Mouse (Mus musculus) midbrain, embryonic 11.5 days (tissue): ENCODE data around the gene Cnot11. TPM values are rescaled to one million over a fixed set of nuclear protein-coding genes. Genes with fewer than 3 reads are reported as not detected.
"Not testable (repeated sequence)": the region's sequence is repeated elsewhere in the genome, so short reads cannot be mapped to it uniquely, and the experiment has no call there.

Experiments
- ATAC-seq: fragments of 200-750 bp; cut with Nextera tagmentation; 2 replicates; pipeline ENCODE4 v1.8.0; 2017; ENCODE audit warnings: moderate TSS enrichment, moderate library complexity; ENCODE audit not compliant: low FRiP score
- DNase-seq: peaks from one replicate; pipeline ENCODE4 v3.0.0; 2015; ENCODE audit warnings: low spot score; ENCODE audit errors: missing footprints
- H3K27ac ChIP-seq: fragments of 300-500 bp; sonication (generic); 2 replicates; pipeline ENCODE4 v1.5.1; 2014; ENCODE audit warnings: low read depth, low read length
- H3K27me3 ChIP-seq: fragments of 300-500 bp; sonication (generic); 2 replicates; pipeline ENCODE4 v1.6.1; 2014; ENCODE audit warnings: mild to moderate bottlenecking, low read length, moderate library complexity, mixed read lengths; ENCODE audit not compliant: control insufficient read depth, insufficient read depth
- H3K36me3 ChIP-seq: fragments of 300-500 bp; sonication (generic); 2 replicates; pipeline ENCODE4 v1.6.1; 2014; ENCODE audit warnings: mild to moderate bottlenecking, low read length, moderate library complexity, mixed read lengths; ENCODE audit not compliant: control insufficient read depth, insufficient read depth
- H3K4me1 ChIP-seq: fragments of 300-500 bp; sonication (generic); 2 replicates; pipeline ENCODE4 v1.6.1; 2014; ENCODE audit warnings: low read length; ENCODE audit not compliant: control insufficient read depth, insufficient read depth
- H3K4me2 ChIP-seq: fragments of 300-500 bp; sonication (generic); 2 replicates; pipeline ENCODE4 v1.6.1; 2014; ENCODE audit warnings: mild to moderate bottlenecking, moderate library complexity
- H3K4me3 ChIP-seq: fragments of 300-500 bp; sonication (generic); 2 replicates; pipeline ENCODE4 v1.5.1; 2014; ENCODE audit warnings: low read depth, low read length
- H3K9ac ChIP-seq: fragments of 300-500 bp; sonication (generic); 2 replicates; pipeline ENCODE4 v1.6.1; 2014; ENCODE audit warnings: low read length
- H3K9me3 ChIP-seq: fragments of 300-500 bp; sonication (generic); 2 replicates; pipeline ENCODE4 v1.6.1; 2016; ENCODE audit warnings: low read length; ENCODE audit not compliant: control insufficient read depth
- whole genome bisulfite sequencing: fragments of 180-500 bp; shearing (Covaris S2); extraction: QIAGEN DNeasy Blood & Tissue Kit; methylation state at CpG from one replicate; pipeline ENCODE4 v1.1.7; 2014; 5-methylcytosine and 5-hydroxymethylcytosine counted together
- polyA plus RNA-seq: library from polyadenylated mRNA; unstranded; fragments of >200 nt; fragmentation: Nextera tagmentation; extraction: Ambion mirVana; gene quantifications from 2 replicates; pipeline ENCODE4 v1.2.1, GENCODE M21; 2014

Cnot11 gene
- polyA plus RNA-seq, 1 experiment from 2014 or later, result 29.9 TPM

- DNase-seq (no peak), ATAC-seq (no peak)
- no peak overlapping the region for H3K9ac ChIP-seq
- no peaks in the 10 kb centered on the region for H3K4me1 ChIP-seq
- no peak overlapping the region for H3K4me2 ChIP-seq
- 88% methylated on average over 9 of the region's 9 CpGs for WGBS
- H3K9me3 ChIP-seq, result no peaks in the 10 kb centered on the region
- H3K27ac ChIP-seq, result no peak overlapping the region
- H3K36me3 ChIP-seq, result no peaks in the 10 kb centered on the region
- H3K27me3 ChIP-seq, result no peaks in the 10 kb centered on the region
- no peak overlapping the region for H3K4me3 ChIP-seq
Measured at GRCm38 (mm10) chr1:39585416-39585815, 50.6 kb downstream of the Cnot11 start.

- 88% methylated on average over 5 of the region's 5 CpGs for WGBS
- no peak overlapping the region for H3K4me3 ChIP-seq
- H3K4me1 ChIP-seq, result no peaks in the 10 kb centered on the region
- no peak overlapping the region for H3K9ac ChIP-seq
- ATAC-seq (no peak), DNase-seq (no peak)
- no peaks in the 10 kb centered on the region for H3K27me3 ChIP-seq
- no peaks in the 10 kb centered on the region for H3K9me3 ChIP-seq
- no peaks in the 10 kb centered on the region for H3K36me3 ChIP-seq
- H3K27ac ChIP-seq, result no peak overlapping the region
- H3K4me2 ChIP-seq, result no peak overlapping the region
Measured at GRCm38 (mm10) chr1:39590193-39590592, 55.4 kb downstream of the Cnot11 start.

- not testable (repeated sequence) for H3K4me2 ChIP-seq, H3K36me3 ChIP-seq, H3K4me3 ChIP-seq, H3K9me3 ChIP-seq, DNase-seq, H3K27me3 ChIP-seq, H3K9ac ChIP-seq, ATAC-seq, H3K27ac ChIP-seq, H3K4me1 ChIP-seq
- 71% methylated on average over 1 of the region's 1 CpGs for WGBS
Measured at GRCm38 (mm10) chr1:39591557-39591956, 56.8 kb downstream of the Cnot11 start.

GRCm38 (mm10) chr1:39592090-39592489 is 57.3 kb downstream of the Cnot11 start:
- H3K9ac ChIP-seq, result no peak overlapping the region
- H3K27ac ChIP-seq, result no peak overlapping the region
- H3K4me1 ChIP-seq, result no peaks in the 10 kb centered on the region
- no peak overlapping the region for H3K4me2 ChIP-seq
- 80% methylated on average over 4 of the region's 4 CpGs for WGBS
- no peaks in the 10 kb centered on the region for H3K27me3 ChIP-seq
- H3K4me3 ChIP-seq, result no peak overlapping the region
- DNase-seq, result no peak
- no peaks in the 10 kb centered on the region for H3K36me3 ChIP-seq
- no peaks in the 10 kb centered on the region for H3K9me3 ChIP-seq
- no peak for ATAC-seq

- 85% methylated on average over 10 of the region's 10 CpGs for whole genome bisulfite sequencing
- ATAC-seq (no peak), DNase-seq (no peak)
- Histone ChIP-seq H3K9ac (no peak overlapping the region), H3K27me3 (no peaks in the 10 kb centered on the region), H3K4me2 (no peak overlapping the region), H3K27ac (no peak overlapping the region), H3K9me3 (no peaks in the 10 kb centered on the region), H3K4me3 (no peak overlapping the region), H3K4me1 (no peaks in the 10 kb centered on the region), H3K36me3 (no peaks in the 10 kb centered on the region)
Measured at GRCm38 (mm10) chr1:39593836-39594235, 59.0 kb downstream of the Cnot11 start.

Other genes with a start within 250 kb of the Cnot11 start
- 430 and 474 TPM in 2 replicates for gene Rpl31, start 167.2 kb upstream of the Cnot11 start, polyA plus RNA-seq
- 4.6 and 5.4 TPM in 2 replicates for gene Tbc1d8, start 56.2 kb upstream of the Cnot11 start, polyA plus RNA-seq
- 22.0 and 22.6 TPM in 2 replicates for gene Rnf149, start 42.4 kb downstream of the Cnot11 start, polyA plus RNA-seq
- 0.41 and 0.82 TPM in 2 replicates for gene Creg2, start 116.5 kb downstream of the Cnot11 start, polyA plus RNA-seq
- 0.15 and 0.39 TPM in 2 replicates for gene Rfx8, start 186.0 kb downstream of the Cnot11 start, polyA plus RNA-seq